Mouse (Mus musculus): ENCODE measurements around the gene Zfyve28. TPM values are rescaled to one million over a fixed set of nuclear protein-coding genes. Genes with fewer than 3 reads are reported as not detected.

Gene Zfyve28
- polyA plus RNA-seq, 1 experiment from 2014 or later = 5.3 TPM

DNA sequence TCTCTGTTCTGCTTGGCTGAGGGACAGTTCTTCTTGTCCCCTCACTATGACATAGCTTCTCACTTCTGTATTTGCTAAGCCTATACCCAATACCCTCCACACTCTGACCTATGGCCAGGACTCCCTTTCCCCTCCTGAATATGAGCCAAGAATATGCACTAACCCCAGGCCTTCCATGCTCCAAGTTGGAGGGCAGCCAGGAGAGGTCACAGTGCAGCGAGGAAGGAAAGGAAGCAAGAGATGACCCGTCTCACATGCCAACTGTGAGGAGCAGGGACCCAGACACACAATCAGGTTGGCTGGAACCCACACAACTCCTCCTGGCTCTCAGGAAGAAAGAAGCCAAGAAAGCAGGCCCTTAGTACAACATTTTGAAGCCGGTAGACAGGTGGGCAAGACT is 20.8 kb upstream of the Zfyve28 start:
- no peak overlapping the region for H3K9ac ChIP-seq (replicated peaks)
- no peaks in the 10 kb centered on the region for H3K36me3 ChIP-seq
- no peak overlapping the region for H3K27ac ChIP-seq (replicated peaks)
- ATAC-seq (replicated peaks) = no peak
- 75% methylated on average over 3 of the region's 3 CpGs for WGBS
- no peaks in the 10 kb centered on the region for H3K27me3 ChIP-seq
- H3K9me3 ChIP-seq = no peaks in the 10 kb centered on the region
- H3K4me1 ChIP-seq = no peaks in the 10 kb centered on the region
- no peak overlapping the region for H3K4me2 ChIP-seq (replicated peaks)
- no peak overlapping the region for H3K4me3 ChIP-seq

GRCm38 (mm10) chr5:34302377-34302776 is 14.1 kb upstream of the Zfyve28 start:
- H3K27ac ChIP-seq (replicated peaks) = no peak overlapping the region
- 0 out of 2 replicates have a peak, but pooled peaks cover 2% of the 10 kb centered on the region for H3K4me1 ChIP-seq
- H3K4me2 ChIP-seq (replicated peaks) = no peak overlapping the region
- ATAC-seq (replicated peaks) = no peak
- H3K36me3 ChIP-seq = no peaks in the 10 kb centered on the region
- no peaks in the 10 kb centered on the region for H3K27me3 ChIP-seq
- H3K4me3 ChIP-seq = no peak overlapping the region
- 86% methylated on average over 7 of the region's 7 CpGs for WGBS
- H3K9me3 ChIP-seq = no peaks in the 10 kb centered on the region
- no peak overlapping the region for H3K9ac ChIP-seq (replicated peaks)

- ATAC-seq (replicated peaks) = no peak
- H3K36me3 ChIP-seq = no peaks in the 10 kb centered on the region
- no peaks in the 10 kb centered on the region for H3K9me3 ChIP-seq
- H3K9ac ChIP-seq (replicated peaks) = no peak overlapping the region
- no peak overlapping the region for H3K4me3 ChIP-seq
- no peak overlapping the region for H3K27ac ChIP-seq (replicated peaks)
- H3K4me1 ChIP-seq = 0 out of 2 replicates have a peak, but pooled peaks cover 2% of the 10 kb centered on the region
- 80% methylated on average over 10 of the region's 10 CpGs for WGBS
- no peak overlapping the region for H3K4me2 ChIP-seq (replicated peaks)
- H3K27me3 ChIP-seq = no peaks in the 10 kb centered on the region
These were observed 10.8 kb upstream of the Zfyve28 start for GRCm38 (mm10) chr5:34298937-34299535.

- ATAC-seq (replicated peaks) = no peak
- 0 out of 2 replicates have a peak, but pooled peaks cover 2% of the 10 kb centered on the region for H3K4me1 ChIP-seq
- H3K36me3 ChIP-seq = no peaks in the 10 kb centered on the region
- no peaks in the 10 kb centered on the region for H3K9me3 ChIP-seq
- no peaks in the 10 kb centered on the region for H3K27me3 ChIP-seq
- 47% methylated on average over 4 of the region's 4 CpGs for WGBS
- no peak overlapping the region for H3K4me2 ChIP-seq (replicated peaks)
- no peak overlapping the region for H3K4me3 ChIP-seq
- no peak overlapping the region for H3K27ac ChIP-seq (replicated peaks)
- H3K9ac ChIP-seq (replicated peaks) = no peak overlapping the region
These were observed 9.8 kb upstream of the Zfyve28 start for GRCm38 (mm10) chr5:34298061-34298460.

DNA sequence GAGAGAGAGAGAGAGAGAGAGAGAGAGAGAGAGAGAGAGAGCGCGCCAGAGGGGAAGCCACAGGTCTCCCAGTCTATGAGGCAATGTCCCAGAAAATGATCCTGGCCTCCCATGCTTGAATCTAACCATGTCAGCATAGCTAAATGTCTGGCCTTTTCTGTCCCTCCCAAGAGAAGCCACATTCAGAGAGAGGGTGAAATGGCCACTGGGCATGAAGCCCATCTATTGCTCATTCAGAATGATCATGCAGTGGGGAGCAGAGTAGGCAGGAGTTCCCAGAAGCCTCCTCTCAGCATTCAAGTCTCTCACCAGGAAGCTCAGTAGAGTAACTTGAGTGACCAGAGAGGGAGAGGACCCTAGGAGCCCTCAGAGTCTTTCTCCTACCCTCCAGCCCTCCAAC is 6.9 kb upstream of the Zfyve28 start:
- no peak overlapping the region for H3K27ac ChIP-seq (replicated peaks)
- no peak overlapping the region for H3K4me3 ChIP-seq
- H3K36me3 ChIP-seq = no peaks in the 10 kb centered on the region
- WGBS = 100% methylated on average over 2 of the region's 2 CpGs
- no peak overlapping the region for H3K4me2 ChIP-seq (replicated peaks)
- H3K27me3 ChIP-seq = no peaks in the 10 kb centered on the region
- no peak overlapping the region for H3K9ac ChIP-seq (replicated peaks)
- no peaks in the 10 kb centered on the region for H3K9me3 ChIP-seq
- 0 out of 2 replicates have a peak, but pooled peaks cover 2% of the 10 kb centered on the region for H3K4me1 ChIP-seq
- ATAC-seq (replicated peaks) = no peak

DNA sequence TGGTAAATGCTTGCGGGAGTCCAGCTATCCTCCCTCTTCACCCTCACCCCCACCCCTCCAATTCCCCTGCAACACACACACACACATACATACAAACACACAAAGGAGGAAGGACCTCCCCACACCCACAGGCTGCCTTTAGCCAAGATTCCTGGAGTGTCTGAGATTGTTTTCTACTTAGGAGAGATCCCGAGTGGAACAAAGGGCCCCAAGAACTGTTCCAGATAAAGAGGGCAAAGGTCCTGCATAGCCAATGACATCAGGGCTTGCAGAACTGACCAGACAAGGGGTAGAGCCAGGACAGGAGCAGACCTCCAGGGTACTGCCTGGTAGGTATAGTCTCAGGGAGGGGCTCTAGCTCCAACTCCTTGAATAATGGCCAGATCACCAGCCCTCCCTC is 6.4 kb upstream of the Zfyve28 start:
- ATAC-seq (replicated peaks) = no peak
- Histone ChIP-seq H3K36me3 (no peaks in the 10 kb centered on the region), H3K9me3 (no peaks in the 10 kb centered on the region), H3K4me2 (replicated peaks) (no peak overlapping the region), H3K27ac (replicated peaks) (no peak overlapping the region), H3K4me1 (0 out of 2 replicates have a peak, but pooled peaks cover 2% of the 10 kb centered on the region), H3K27me3 (no peaks in the 10 kb centered on the region), H3K9ac (replicated peaks) (no peak overlapping the region), H3K4me3 (no peak overlapping the region)
- WGBS = 25% methylated on average over 2 of the region's 2 CpGs

- no peaks in the 10 kb centered on the region for H3K36me3 ChIP-seq
- 0 out of 2 replicates have a peak, but pooled peaks cover 5% of the 10 kb centered on the region for H3K27me3 ChIP-seq
- H3K9ac ChIP-seq (replicated peaks) = no peak overlapping the region
- WGBS = 85% methylated on average over 6 of the region's 6 CpGs
- no peak for ATAC-seq (replicated peaks)
- peaks cover 2% of the 10 kb centered on the region; the same call in 1 of the 2 replicates for H3K4me1 ChIP-seq
- H3K9me3 ChIP-seq = no peaks in the 10 kb centered on the region
- no peak overlapping the region for H3K27ac ChIP-seq (replicated peaks)
- H3K4me2 ChIP-seq (replicated peaks) = no peak overlapping the region
- no peak overlapping the region for H3K4me3 ChIP-seq
These were observed 5.1 kb upstream of the Zfyve28 start for GRCm38 (mm10) chr5:34293363-34293762.

DNA sequence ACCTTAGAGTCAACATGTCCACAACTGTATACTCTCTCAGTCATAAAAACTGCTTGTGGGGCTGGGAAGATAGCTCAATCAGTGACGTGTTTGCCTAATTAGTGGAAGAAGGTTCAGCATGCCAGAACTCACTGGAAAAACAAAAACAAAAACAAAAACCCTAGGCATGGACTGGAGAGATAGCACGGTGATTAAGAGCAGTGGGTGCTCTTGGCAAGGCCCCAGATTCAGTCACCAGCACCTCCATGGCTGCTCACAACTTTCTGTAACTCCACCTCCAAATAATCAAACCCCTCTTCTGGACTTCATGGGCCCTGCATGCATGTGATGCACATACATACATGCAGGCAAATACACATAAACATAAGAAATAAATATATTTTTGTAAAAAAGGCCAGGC is 1.0 kb upstream of the Zfyve28 start:
- ATAC-seq (replicated peaks) = no peak
- Histone ChIP-seq H3K27me3 (peaks cover 28% of the 10 kb centered on the region), H3K4me2 (replicated peaks) (no peak overlapping the region), H3K27ac (replicated peaks) (no peak overlapping the region), H3K9me3 (no peaks in the 10 kb centered on the region), H3K4me1 (peaks cover 22% of the 10 kb centered on the region), H3K9ac (replicated peaks) (no peak overlapping the region), H3K36me3 (no peaks in the 10 kb centered on the region), H3K4me3 (no peak overlapping the region)
- WGBS = 44% methylated on average over 2 of the region's 2 CpGs

DNA sequence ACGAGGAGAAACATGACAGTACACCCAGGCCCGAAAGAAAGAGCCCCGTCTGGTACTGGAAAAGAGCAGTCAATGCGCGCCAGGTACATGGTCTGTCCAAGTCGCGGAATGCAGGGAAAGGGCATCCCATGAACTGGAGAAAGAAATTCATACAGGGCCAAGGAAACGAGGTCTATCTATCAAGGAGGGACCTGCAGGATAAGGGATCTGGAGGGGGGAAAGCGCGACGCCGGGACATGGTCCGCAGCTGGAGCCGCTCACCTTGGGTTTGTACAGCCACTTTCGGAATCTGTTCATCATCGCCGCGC is 457 bp downstream of the Zfyve28 start:
- no peaks in the 10 kb centered on the region for H3K9me3 ChIP-seq
- peaks cover 22% of the 10 kb centered on the region for H3K4me1 ChIP-seq
- peak overlapping the region; percentile 79 for H3K4me3 ChIP-seq
- H3K27ac ChIP-seq (replicated peaks) = no peak overlapping the region
- peak overlapping the region; percentile 87 for H3K4me2 ChIP-seq (replicated peaks)
- H3K27me3 ChIP-seq = peaks cover 28% of the 10 kb centered on the region
- H3K36me3 ChIP-seq = no peaks in the 10 kb centered on the region
- ATAC-seq (replicated peaks) = no peak
- under 1% methylated on average over 18 of the region's 18 CpGs for WGBS
- peak overlapping the region; percentile 73 for H3K9ac ChIP-seq (replicated peaks)

GRCm38 (mm10) chr5:34287001-34287837 is 1.0 kb downstream of the Zfyve28 start:
- peak; percentile 10 for ATAC-seq (replicated peaks)
- Histone ChIP-seq H3K4me2 (replicated peaks) (peak overlapping the region; percentile 87), H3K9ac (replicated peaks) (peak overlapping the region; percentile 73), H3K4me1 (peaks cover 22% of the 10 kb centered on the region), H3K27ac (replicated peaks) (no peak overlapping the region), H3K4me3 (peak overlapping the region; percentile 79), H3K9me3 (no peaks in the 10 kb centered on the region), H3K27me3 (peaks cover 28% of the 10 kb centered on the region), H3K36me3 (no peaks in the 10 kb centered on the region)
- 1% methylated on average over 54 of the region's 54 CpGs for WGBS

GRCm38 (mm10) chr5:34286516-34286915 is 1.7 kb downstream of the Zfyve28 start:
- Histone ChIP-seq H3K27me3 (peaks cover 28% of the 10 kb centered on the region), H3K4me2 (replicated peaks) (peak overlapping the region; percentile 87), H3K27ac (replicated peaks) (no peak overlapping the region), H3K36me3 (no peaks in the 10 kb centered on the region), H3K4me1 (peaks cover 22% of the 10 kb centered on the region), H3K4me3 (peak overlapping the region; percentile 79), H3K9me3 (no peaks in the 10 kb centered on the region), H3K9ac (replicated peaks) (no peak overlapping the region)
- ATAC-seq (replicated peaks) = no peak
- WGBS = under 1% methylated on average over 11 of the region's 11 CpGs

- H3K36me3 ChIP-seq = no peaks in the 10 kb centered on the region
- H3K9ac ChIP-seq (replicated peaks) = no peak overlapping the region
- no peak overlapping the region for H3K27ac ChIP-seq (replicated peaks)
- H3K4me2 ChIP-seq (replicated peaks) = no peak overlapping the region
- 89% methylated on average over 2 of the region's 2 CpGs for WGBS
- no peak for ATAC-seq (replicated peaks)
- H3K4me3 ChIP-seq = no peak overlapping the region
- H3K4me1 ChIP-seq = peaks cover 22% of the 10 kb centered on the region
- no peaks in the 10 kb centered on the region for H3K9me3 ChIP-seq
- peaks cover 28% of the 10 kb centered on the region for H3K27me3 ChIP-seq
These were observed 3.0 kb downstream of the Zfyve28 start for GRCm38 (mm10) chr5:34285285-34285684.

Measured in forebrain, embryonic 15.5 days (tissue).